Mouse (Mus musculus) heart, postnatal 0 days (tissue): Measurements from ENCODE around the gene Myo1d.

Experiments
- CTCF ChIP-seq: IDR thresholded peaks from 2 replicates; pipeline ENCODE4 v1.5.1; 2016; ENCODE audit warnings: antibody characterized with exemption, control low read depth, low read depth
- EP300 ChIP-seq: IDR thresholded peaks from 2 replicates; pipeline ENCODE4 v1.6.1; 2016; ENCODE audit warnings: antibody characterized with exemption, low read depth

GRCm38 (mm10) chr11:80481409-80482050, 298.3 kb downstream of the Myo1d start:
- TF ChIP-seq CTCF (no peak), EP300 (no peak)
